Mouse (Mus musculus) liver, embryonic 11.5 days (tissue): ENCODE results near the gene Dpep2nb. TPM values are rescaled to one million over a fixed set of nuclear protein-coding genes. Genes with fewer than 3 reads are reported as not detected.
A peak's percentile ranks its signal among the peaks of the same experiment; 100 is the strongest.

Experiments
- ATAC-seq: fragments of 200-750 bp; cut with Nextera tagmentation; replicated peaks from 2 replicates; pipeline ENCODE4 v1.8.0; 2017; ENCODE audit warnings: moderate number of reproducible peaks, mild to moderate bottlenecking, moderate TSS enrichment, moderate library complexity; ENCODE audit not compliant: low FRiP score
- DNase-seq: peaks from one replicate; pipeline ENCODE4 v3.0.0-alpha.2; 2017; ENCODE audit warnings: low spot score
- H3K27ac ChIP-seq: fragments of 300-500 bp; sonication (generic); 2 replicates; pipeline ENCODE4 v1.5.1; 2014; ENCODE audit warnings: mild to moderate bottlenecking, low read depth, low read length, control low read depth
- H3K27me3 ChIP-seq: fragments of 300-500 bp; sonication (generic); replicated peaks from 2 replicates; pipeline ENCODE4 v1.6.1; 2014; ENCODE audit warnings: low read length, mixed read lengths; ENCODE audit not compliant: control insufficient read depth, insufficient read depth
- H3K36me3 ChIP-seq: fragments of 300-500 bp; sonication (generic); 2 replicates; pipeline ENCODE4 v1.6.1; 2014; ENCODE audit warnings: mild to moderate bottlenecking, low read length, moderate library complexity, mixed read lengths; ENCODE audit not compliant: control insufficient read depth, insufficient read depth
- H3K4me1 ChIP-seq: fragments of 300-500 bp; sonication (generic); replicated peaks from 2 replicates; pipeline ENCODE4 v1.6.1; 2014; ENCODE audit warnings: low read length, mixed read lengths; ENCODE audit not compliant: control insufficient read depth, insufficient read depth
- H3K4me2 ChIP-seq: fragments of 300-500 bp; sonication (generic); 2 replicates; pipeline ENCODE4 v1.6.1; 2014; ENCODE audit warnings: mild to moderate bottlenecking, control low read depth, moderate library complexity
- H3K4me3 ChIP-seq: fragments of 300-500 bp; sonication (generic); 2 replicates; pipeline ENCODE4 v1.5.1; 2014; ENCODE audit warnings: low read depth, low read length, control low read depth
- H3K9ac ChIP-seq: fragments of 300-500 bp; sonication (generic); 2 replicates; pipeline ENCODE4 v1.6.1; 2014; ENCODE audit warnings: low read depth, low read length, control low read depth
- H3K9me3 ChIP-seq: fragments of 300-500 bp; sonication (generic); 2 replicates; pipeline ENCODE4 v1.6.1; 2016; ENCODE audit warnings: low read length, inconsistent platforms, mixed read lengths; ENCODE audit not compliant: control insufficient read depth
- WGBS: fragments of 180-500 bp; shearing (Covaris S2); extraction: QIAGEN DNeasy Blood & Tissue Kit; methylation state at CpG from one replicate; pipeline ENCODE4 v1.1.7; 2014; 5-methylcytosine and 5-hydroxymethylcytosine counted together
- polyA plus RNA-seq: library from polyadenylated mRNA; unstranded; fragments of >200 nt; fragmentation: Nextera tagmentation; extraction: Ambion mirVana; gene quantifications from 2 replicates; pipeline ENCODE4 v1.2.1, GENCODE M21; 2014

The Dpep2nb gene
- not detected in 2 replicates for polyA plus RNA-seq

- no peak for ATAC-seq
- 81% methylated on average over 4 of the region's 4 CpGs for WGBS
These were observed at the start of gene Dpep2nb for GRCm38 (mm10) chr8:106005875-106006274. TSS of gene Dpep2nb (minus strand) at chr8:106005975.

GRCm38 (mm10) chr8:106055038-106055437 is 49.3 kb upstream of the Dpep2nb start:
- H3K9me3 ChIP-seq = no peaks in the 10 kb centered on the region
- H3K27ac ChIP-seq = no peak overlapping the region
- no peak for DNase-seq
- peaks cover 16% of the 10 kb centered on the region for H3K4me1 ChIP-seq
- no peaks in the 10 kb centered on the region for H3K27me3 ChIP-seq
- peaks cover 3% of the 10 kb centered on the region; the same call in 1 of the 2 replicates for H3K36me3 ChIP-seq
- H3K4me3 ChIP-seq = no peak overlapping the region
- H3K4me2 ChIP-seq = no peak overlapping the region
- ATAC-seq = no peak
- no peak overlapping the region for H3K9ac ChIP-seq
- 66% methylated on average over 3 of the region's 3 CpGs for WGBS

More at GRCm38 (mm10) chr8:106005875-106006274, at the start of gene Dpep2nb:
- Histone ChIP-seq H3K9me3 (no peaks in the 10 kb centered on the region), H3K4me1 (peaks cover 9% of the 10 kb centered on the region), H3K4me3 (no peak within 1 kb of the TSS), H3K4me2 (no peak within 1 kb of the TSS), H3K27ac (no peak within 1 kb of the TSS), H3K36me3 (no peaks in the 10 kb centered on the region), H3K27me3 (no peaks in the 10 kb centered on the region), H3K9ac (no peak within 1 kb of the TSS)
- no peak for DNase-seq

GRCm38 (mm10) chr8:106054190-106054811 is 48.5 kb upstream of the Dpep2nb start:
- Histone ChIP-seq H3K4me2 (no peak overlapping the region), H3K9me3 (no peaks in the 10 kb centered on the region), H3K27me3 (no peaks in the 10 kb centered on the region), H3K9ac (no peak overlapping the region), H3K4me3 (no peak overlapping the region), H3K27ac (no peak overlapping the region), H3K4me1 (peaks cover 16% of the 10 kb centered on the region), H3K36me3 (peaks cover 3% of the 10 kb centered on the region; the same call in 1 of the 2 replicates)
- DNase-seq (no peak), ATAC-seq (no peak)
- WGBS = 46% methylated on average over 6 of the region's 6 CpGs

GRCm38 (mm10) chr8:106052510-106053089 is 46.8 kb upstream of the Dpep2nb start:
- Histone ChIP-seq H3K4me1 (peaks cover 14% of the 10 kb centered on the region), H3K27ac (no peak overlapping the region), H3K27me3 (no peaks in the 10 kb centered on the region), H3K4me2 (no peak overlapping the region), H3K9ac (no peak overlapping the region), H3K9me3 (no peaks in the 10 kb centered on the region), H3K36me3 (peaks cover 3% of the 10 kb centered on the region; the same call in 1 of the 2 replicates), H3K4me3 (no peak overlapping the region)
- DNase-seq (no peak), ATAC-seq (no peak)
- WGBS = 86% methylated on average over 9 of the region's 9 CpGs

- DNase-seq = no peak
- WGBS = 77% methylated on average over 3 of the region's 3 CpGs
- no peak overlapping the region for H3K4me2 ChIP-seq
- H3K36me3 ChIP-seq = peaks cover 3% of the 10 kb centered on the region; the same call in 1 of the 2 replicates
- peaks cover 14% of the 10 kb centered on the region for H3K4me1 ChIP-seq
- H3K27me3 ChIP-seq = no peaks in the 10 kb centered on the region
- no peak overlapping the region for H3K4me3 ChIP-seq
- H3K9me3 ChIP-seq = no peaks in the 10 kb centered on the region
- H3K9ac ChIP-seq = no peak overlapping the region
- ATAC-seq = no peak
- H3K27ac ChIP-seq = no peak overlapping the region
These were observed 45.3 kb upstream of the Dpep2nb start for GRCm38 (mm10) chr8:106051068-106051467.

- DNase-seq (no peak), ATAC-seq (no peak)
- H3K36me3 ChIP-seq = peaks cover 3% of the 10 kb centered on the region; the same call in 1 of the 2 replicates
- H3K9ac ChIP-seq = no peak overlapping the region
- WGBS = 87% methylated on average over 6 of the region's 6 CpGs
- H3K4me2 ChIP-seq = no peak overlapping the region
- H3K27ac ChIP-seq = no peak overlapping the region
- H3K9me3 ChIP-seq = no peaks in the 10 kb centered on the region
- H3K4me3 ChIP-seq = no peak overlapping the region
- no peaks in the 10 kb centered on the region for H3K27me3 ChIP-seq
- H3K4me1 ChIP-seq = peaks cover 14% of the 10 kb centered on the region
These were observed 44.1 kb upstream of the Dpep2nb start for GRCm38 (mm10) chr8:106049840-106050239.

GRCm38 (mm10) chr8:106047854-106048630 is 42.3 kb upstream of the Dpep2nb start:
- Histone ChIP-seq H3K4me2 (no peak overlapping the region), H3K9me3 (no peaks in the 10 kb centered on the region), H3K4me3 (no peak overlapping the region), H3K4me1 (peaks cover 7% of the 10 kb centered on the region; the same call in 1 of the 2 replicates), H3K9ac (no peak overlapping the region), H3K36me3 (no peaks in the 10 kb centered on the region; the same call in 1 of the 2 replicates), H3K27ac (peak overlapping the region; percentile 45; the same call in 1 of the 2 replicates), H3K27me3 (no peaks in the 10 kb centered on the region)
- no peak for DNase-seq
- peak; percentile 52; the same call in 1 of the 2 replicates for ATAC-seq
- WGBS = 68% methylated on average over 5 of the region's 5 CpGs

GRCm38 (mm10) chr8:106046872-106047559 is 41.2 kb upstream of the Dpep2nb start:
- no peak overlapping the region for H3K9ac ChIP-seq
- H3K4me1 ChIP-seq = peaks cover 7% of the 10 kb centered on the region; the same call in 1 of the 2 replicates
- ATAC-seq (peak; percentile 83), DNase-seq (no peak)
- no peak overlapping the region for H3K27ac ChIP-seq
- no peaks in the 10 kb centered on the region for H3K27me3 ChIP-seq
- 85% methylated on average over 11 of the region's 11 CpGs for WGBS
- H3K9me3 ChIP-seq = no peaks in the 10 kb centered on the region
- no peaks in the 10 kb centered on the region for H3K36me3 ChIP-seq
- no peak overlapping the region for H3K4me3 ChIP-seq
- no peak overlapping the region for H3K4me2 ChIP-seq
